Mouse (Mus musculus): ENCODE data around the gene Fbxl22. TPM values are rescaled to one million over a fixed set of nuclear protein-coding genes. Genes with fewer than 3 reads are reported as not detected.

Gene Fbxl22
- polyA plus RNA-seq, 1 experiment from 2014 or later = 0.89 TPM

DNA sequence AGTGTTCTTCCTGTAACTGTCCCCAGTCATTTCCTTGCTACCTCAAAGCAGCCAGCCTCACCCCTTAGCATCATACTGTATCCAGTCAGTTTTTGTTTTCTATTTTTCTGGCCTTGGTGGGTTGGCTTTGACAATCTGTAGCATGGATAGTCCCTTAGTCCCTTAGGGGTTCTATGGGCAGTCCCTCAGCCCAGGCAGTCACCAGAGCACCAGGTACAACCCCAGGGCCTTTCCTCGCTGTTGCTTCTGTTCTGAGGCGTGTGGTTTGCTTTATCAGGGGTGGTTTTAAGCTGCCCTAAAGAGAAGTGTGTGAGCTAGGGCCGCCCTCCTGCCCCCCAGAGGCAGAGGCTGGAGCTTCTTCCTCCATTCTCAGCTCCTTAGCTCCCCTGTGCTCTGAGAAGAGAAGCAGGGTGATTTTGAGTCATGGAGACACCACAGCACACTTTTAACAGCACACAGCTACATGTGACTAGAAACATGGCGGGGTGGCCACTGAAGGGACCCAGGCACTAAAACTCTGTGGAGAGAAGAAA is 10.4 kb downstream of the Fbxl22 start:
- Histone ChIP-seq H3K4me3 (ENCODE audit: low read length) (no peak overlapping the region), H3K27ac (ENCODE audit: low read depth, low read length) (no peak overlapping the region), H3K4me2 (ENCODE audit: low read length) (no peak overlapping the region), H3K9ac (ENCODE audit: low read depth, low read length) (no peak overlapping the region), H3K27me3 (replicated peaks; ENCODE audit: control insufficient read depth, insufficient read depth, low read length) (no peaks in the 10 kb centered on the region), H3K9me3 (ENCODE audit: control insufficient read depth, low read length) (no peaks in the 10 kb centered on the region), H3K4me1 (ENCODE audit: control insufficient read depth, insufficient read depth, low read depth, low read length) (peaks cover 4% of the 10 kb centered on the region; the same call in 1 of the 2 replicates), H3K36me3 (ENCODE audit: control insufficient read depth, insufficient read depth, low read length) (peaks cover 47% of the 10 kb centered on the region)
- ATAC-seq = no peak
- 89% methylated on average over 4 of the region's 4 CpGs for WGBS

DNA sequence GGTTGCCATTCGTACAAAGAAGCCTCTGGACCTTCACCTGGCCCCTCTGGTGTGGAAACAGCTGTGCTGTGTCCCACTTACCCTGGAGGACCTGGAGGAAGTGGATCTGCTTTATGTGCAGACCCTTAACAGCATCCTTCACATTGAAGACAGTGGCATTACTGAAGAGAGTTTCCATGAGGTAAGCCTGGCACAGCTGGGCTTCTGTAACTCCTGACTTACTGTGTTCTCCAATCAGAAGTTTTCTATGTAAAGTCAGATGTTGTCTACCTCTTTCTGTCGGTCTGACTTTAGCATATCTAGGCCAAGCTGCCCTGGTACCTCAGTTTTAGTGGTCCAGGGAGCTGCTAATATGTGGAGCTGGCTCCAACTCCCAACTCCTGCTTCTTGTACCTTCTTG is 13.1 kb downstream of the Fbxl22 start:
- Histone ChIP-seq H3K4me1 (ENCODE audit: control insufficient read depth, insufficient read depth, low read depth, low read length) (peaks cover 2% of the 10 kb centered on the region; the same call in 1 of the 2 replicates), H3K4me3 (ENCODE audit: low read length) (no peak overlapping the region), H3K27me3 (replicated peaks; ENCODE audit: control insufficient read depth, insufficient read depth, low read length) (no peaks in the 10 kb centered on the region), H3K36me3 (ENCODE audit: control insufficient read depth, insufficient read depth, low read length) (peaks cover 37% of the 10 kb centered on the region), H3K27ac (ENCODE audit: low read depth, low read length) (no peak overlapping the region), H3K4me2 (ENCODE audit: low read length) (no peak overlapping the region), H3K9me3 (ENCODE audit: control insufficient read depth, low read length) (no peaks in the 10 kb centered on the region), H3K9ac (ENCODE audit: low read depth, low read length) (no peak overlapping the region)
- no peak for ATAC-seq
- 90% methylated on average over 2 of the region's 2 CpGs for WGBS

DNA sequence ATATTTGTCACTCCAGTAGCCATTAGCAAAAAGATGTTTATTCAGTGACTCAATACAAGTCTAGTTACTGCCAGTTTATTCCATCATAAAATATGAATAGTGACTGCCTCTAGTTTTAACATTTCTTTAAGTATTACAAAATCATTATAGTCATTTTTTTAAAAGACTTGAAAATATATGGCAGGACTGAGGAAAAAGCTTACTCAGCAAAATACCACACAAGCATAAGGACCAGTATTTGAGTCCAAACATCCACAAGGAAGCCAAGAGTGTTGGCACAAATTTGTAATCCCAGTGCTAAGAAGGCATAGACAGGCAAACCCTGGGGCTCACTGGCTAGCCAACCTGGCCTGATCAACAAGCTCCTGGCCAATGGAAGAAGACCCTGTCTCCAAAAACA is 20.4 kb downstream of the Fbxl22 start:
- no peak overlapping the region for H3K27ac ChIP-seq (ENCODE audit: low read depth, low read length)
- H3K36me3 ChIP-seq (ENCODE audit: control insufficient read depth, insufficient read depth, low read length) = peaks cover 54% of the 10 kb centered on the region
- H3K27me3 ChIP-seq (replicated peaks; ENCODE audit: control insufficient read depth, insufficient read depth, low read length) = no peaks in the 10 kb centered on the region
- H3K4me2 ChIP-seq (ENCODE audit: low read length) = no peak overlapping the region
- no peaks in the 10 kb centered on the region for H3K9me3 ChIP-seq (ENCODE audit: control insufficient read depth, low read length)
- H3K9ac ChIP-seq (ENCODE audit: low read depth, low read length) = no peak overlapping the region
- no peaks in the 10 kb centered on the region for H3K4me1 ChIP-seq (ENCODE audit: control insufficient read depth, insufficient read depth, low read depth, low read length)
- ATAC-seq = no peak
- H3K4me3 ChIP-seq (ENCODE audit: low read length) = no peak overlapping the region

DNA sequence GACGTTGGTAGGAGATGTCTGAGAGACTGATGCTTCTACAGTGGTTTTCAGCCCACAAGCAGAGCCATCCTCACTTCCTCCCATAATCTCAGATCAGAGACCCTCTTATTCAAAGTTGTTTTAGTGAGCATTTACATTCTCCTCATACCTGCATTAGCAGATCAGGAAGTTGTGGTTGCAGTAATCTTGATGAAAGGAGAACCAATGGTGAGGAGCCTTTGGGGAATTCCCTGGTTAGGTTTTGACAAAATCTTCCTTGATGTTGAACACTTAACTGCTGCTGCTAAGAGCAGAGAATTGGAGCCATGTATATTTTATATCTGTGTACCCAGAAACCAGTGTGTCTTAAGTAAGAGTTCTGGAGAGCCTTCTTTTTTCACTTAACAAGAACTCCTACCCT is 22.0 kb downstream of the Fbxl22 start:
- H3K27ac ChIP-seq (ENCODE audit: low read depth, low read length) = no peak overlapping the region
- H3K4me3 ChIP-seq (ENCODE audit: low read length) = no peak overlapping the region
- H3K27me3 ChIP-seq (replicated peaks; ENCODE audit: control insufficient read depth, insufficient read depth, low read length) = no peaks in the 10 kb centered on the region
- ATAC-seq = no peak
- no peak overlapping the region for H3K4me2 ChIP-seq (ENCODE audit: low read length)
- 91% methylated on average over 1 of the region's 1 CpGs for WGBS
- no peak overlapping the region for H3K9ac ChIP-seq (ENCODE audit: low read depth, low read length)
- no peaks in the 10 kb centered on the region for H3K4me1 ChIP-seq (ENCODE audit: control insufficient read depth, insufficient read depth, low read depth, low read length)
- peaks cover 59% of the 10 kb centered on the region for H3K36me3 ChIP-seq (ENCODE audit: control insufficient read depth, insufficient read depth, low read length)
- no peaks in the 10 kb centered on the region for H3K9me3 ChIP-seq (ENCODE audit: control insufficient read depth, low read length)

DNA sequence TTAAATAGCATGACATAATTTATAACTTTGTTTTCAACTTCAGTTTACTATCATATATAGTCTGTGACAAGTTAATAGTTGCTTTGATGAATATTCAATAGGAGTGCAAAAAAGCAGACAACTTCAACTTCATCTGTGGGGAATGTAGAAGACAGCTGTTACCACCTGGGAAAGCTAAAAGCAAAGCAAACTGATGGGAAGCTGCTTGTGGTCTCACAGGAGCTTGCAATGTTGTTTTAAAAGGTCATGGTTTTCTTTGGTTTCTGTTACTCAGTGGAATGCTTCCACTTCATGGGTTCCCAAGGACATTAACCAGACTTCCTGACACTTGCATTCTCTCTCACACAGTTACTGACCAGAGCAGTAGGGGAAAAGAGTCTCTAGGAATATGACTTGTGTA is 25.6 kb downstream of the Fbxl22 start:
- Histone ChIP-seq H3K27me3 (replicated peaks; ENCODE audit: control insufficient read depth, insufficient read depth, low read length) (no peaks in the 10 kb centered on the region), H3K9ac (ENCODE audit: low read depth, low read length) (no peak overlapping the region), H3K4me2 (ENCODE audit: low read length) (no peak overlapping the region), H3K4me3 (ENCODE audit: low read length) (no peak overlapping the region), H3K4me1 (ENCODE audit: control insufficient read depth, insufficient read depth, low read depth, low read length) (no peaks in the 10 kb centered on the region), H3K9me3 (ENCODE audit: control insufficient read depth, low read length) (no peaks in the 10 kb centered on the region), H3K27ac (ENCODE audit: low read depth, low read length) (no peak overlapping the region), H3K36me3 (ENCODE audit: control insufficient read depth, insufficient read depth, low read length) (peaks cover 61% of the 10 kb centered on the region)
- ATAC-seq = no peak

DNA sequence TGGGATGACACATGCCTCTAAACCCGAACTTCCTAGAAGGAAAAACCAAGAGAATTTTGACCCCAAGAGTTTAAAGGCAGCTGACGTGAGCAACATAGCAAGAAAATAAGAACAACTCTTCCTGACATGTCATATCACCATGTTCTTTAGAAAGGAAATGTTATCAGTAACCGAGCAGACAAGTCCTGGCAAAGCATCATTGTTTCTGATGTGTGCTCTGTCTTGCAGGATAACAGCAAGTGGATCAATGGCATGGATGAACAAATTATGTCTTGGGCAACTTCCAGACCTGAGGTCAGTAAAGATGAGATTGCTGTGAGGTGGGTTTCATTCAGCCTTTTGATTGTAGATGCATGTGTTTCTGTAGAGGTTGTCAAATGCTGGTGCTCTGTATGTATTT is 31.0 kb downstream of the Fbxl22 start:
- Histone ChIP-seq H3K4me2 (ENCODE audit: low read length) (no peak overlapping the region), H3K9ac (ENCODE audit: low read depth, low read length) (no peak overlapping the region), H3K4me3 (ENCODE audit: low read length) (no peak overlapping the region), H3K9me3 (ENCODE audit: control insufficient read depth, low read length) (no peaks in the 10 kb centered on the region), H3K4me1 (ENCODE audit: control insufficient read depth, insufficient read depth, low read depth, low read length) (no peaks in the 10 kb centered on the region), H3K27ac (ENCODE audit: low read depth, low read length) (no peak overlapping the region), H3K27me3 (replicated peaks; ENCODE audit: control insufficient read depth, insufficient read depth, low read length) (no peaks in the 10 kb centered on the region), H3K36me3 (ENCODE audit: control insufficient read depth, insufficient read depth, low read length) (peaks cover 41% of the 10 kb centered on the region)
- 96% methylated on average over 3 of the region's 3 CpGs for WGBS
- no peak for ATAC-seq

DNA sequence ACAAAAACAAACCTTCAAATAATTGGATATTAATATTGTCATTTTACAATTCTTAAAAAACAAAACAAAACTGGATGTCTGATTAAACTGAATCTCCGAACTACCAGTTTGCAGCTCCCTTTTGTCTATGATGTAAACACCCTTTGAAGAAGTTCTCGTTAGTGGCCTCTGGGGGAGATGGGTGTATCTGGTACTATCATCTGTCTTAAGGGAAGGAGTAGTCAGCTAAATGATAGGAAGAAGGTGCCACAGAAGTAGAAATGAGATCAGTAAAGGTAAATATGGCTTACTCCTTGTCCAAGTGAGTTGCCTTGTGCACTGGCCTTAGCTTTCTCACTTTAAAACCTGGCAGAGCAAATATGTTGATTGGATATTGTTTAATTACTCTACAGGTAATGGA is 36.6 kb downstream of the Fbxl22 start:
- H3K4me1 ChIP-seq (ENCODE audit: control insufficient read depth, insufficient read depth, low read depth, low read length) = no peaks in the 10 kb centered on the region
- no peak overlapping the region for H3K9ac ChIP-seq (ENCODE audit: low read depth, low read length)
- H3K9me3 ChIP-seq (ENCODE audit: control insufficient read depth, low read length) = no peaks in the 10 kb centered on the region
- ATAC-seq = no peak
- H3K36me3 ChIP-seq (ENCODE audit: control insufficient read depth, insufficient read depth, low read length) = peaks cover 22% of the 10 kb centered on the region
- H3K4me3 ChIP-seq (ENCODE audit: low read length) = no peak overlapping the region
- no peaks in the 10 kb centered on the region for H3K27me3 ChIP-seq (replicated peaks; ENCODE audit: control insufficient read depth, insufficient read depth, low read length)
- H3K27ac ChIP-seq (ENCODE audit: low read depth, low read length) = no peak overlapping the region
- 86% methylated on average over 2 of the region's 2 CpGs for WGBS
- H3K4me2 ChIP-seq (ENCODE audit: low read length) = no peak overlapping the region

DNA sequence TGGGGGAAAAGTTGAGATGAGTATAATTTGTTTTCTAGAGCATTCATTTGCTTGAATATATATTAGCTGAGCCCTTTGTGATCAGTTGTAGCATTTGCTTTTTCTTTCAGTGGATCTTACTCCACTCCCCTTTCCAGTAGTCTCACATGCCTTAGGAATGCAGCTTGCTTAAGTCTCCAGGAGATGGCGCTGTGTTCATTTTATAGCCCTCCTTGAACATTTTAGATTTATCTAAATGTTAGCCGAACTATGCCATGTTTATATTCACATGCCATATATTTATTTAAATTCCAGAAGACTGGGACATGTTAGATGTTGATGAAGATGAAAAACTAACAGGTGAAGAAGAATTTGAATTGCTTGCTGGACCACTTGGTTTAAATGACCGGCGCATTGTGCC is 49.3 kb downstream of the Fbxl22 start:
- H3K9me3 ChIP-seq (ENCODE audit: control insufficient read depth, low read length) = no peaks in the 10 kb centered on the region
- no peaks in the 10 kb centered on the region for H3K4me1 ChIP-seq (ENCODE audit: control insufficient read depth, insufficient read depth, low read depth, low read length)
- H3K4me2 ChIP-seq (ENCODE audit: low read length) = no peak overlapping the region
- no peak overlapping the region for H3K4me3 ChIP-seq (ENCODE audit: low read length)
- no peak for ATAC-seq
- no peaks in the 10 kb centered on the region for H3K27me3 ChIP-seq (replicated peaks; ENCODE audit: control insufficient read depth, insufficient read depth, low read length)
- no peak overlapping the region for H3K9ac ChIP-seq (ENCODE audit: low read depth, low read length)
- peaks cover 27% of the 10 kb centered on the region for H3K36me3 ChIP-seq (ENCODE audit: control insufficient read depth, insufficient read depth, low read length)
- WGBS = 59% methylated on average over 4 of the region's 4 CpGs
- no peak overlapping the region for H3K27ac ChIP-seq (ENCODE audit: low read depth, low read length)

Measured in hindbrain, embryonic 16.5 days (tissue).